Mouse (Mus musculus) heart, embryonic 16.5 days (tissue): ENCODE data around the gene Arhgef16. TPM values are rescaled to one million over a fixed set of nuclear protein-coding genes. Genes with fewer than 3 reads are reported as not detected.

Source experiments
- ATAC-seq: fragments of 200-750 bp; cut with Nextera tagmentation; replicated peaks from 2 replicates; pipeline ENCODE4 v1.8.0; 2017; ENCODE audit warnings: moderate number of reproducible peaks; ENCODE audit not compliant: insufficient read depth, low FRiP score; ENCODE audit errors: extremely low read depth
- H3K27ac ChIP-seq: fragments of 300-500 bp; sonication (generic); 2 replicates; pipeline ENCODE4 v1.5.1; 2014; ENCODE audit warnings: mild to moderate bottlenecking, low read length, control low read depth, moderate library complexity
- H3K27me3 ChIP-seq: fragments of 300-500 bp; sonication (generic); 2 replicates; pipeline ENCODE4 v1.6.1; 2014; ENCODE audit warnings: low read length, mixed read lengths; ENCODE audit not compliant: control insufficient read depth, insufficient read depth
- H3K36me3 ChIP-seq: fragments of 300-500 bp; sonication (generic); 2 replicates; pipeline ENCODE4 v1.6.1; 2014; ENCODE audit not compliant: control insufficient read depth, insufficient read depth
- H3K4me1 ChIP-seq: fragments of 300-500 bp; sonication (generic); 2 replicates; pipeline ENCODE4 v1.6.1; 2014; ENCODE audit warnings: low read length, mixed read lengths; ENCODE audit not compliant: control insufficient read depth, insufficient read depth
- H3K4me2 ChIP-seq: fragments of 300-500 bp; sonication (generic); 2 replicates; pipeline ENCODE4 v1.6.1; 2014; ENCODE audit warnings: low read depth, mild to moderate bottlenecking, control low read depth, low read length
- H3K4me3 ChIP-seq: fragments of 300-500 bp; sonication (generic); 2 replicates; pipeline ENCODE4 v1.5.1; 2014; ENCODE audit warnings: mild to moderate bottlenecking, control low read depth, low read length
- H3K9ac ChIP-seq: fragments of 300-500 bp; sonication (generic); 2 replicates; pipeline ENCODE4 v1.6.1; 2014; ENCODE audit warnings: low read length, control low read depth
- H3K9me3 ChIP-seq: fragments of 300-500 bp; sonication (generic); replicated peaks from 2 replicates; pipeline ENCODE4 v1.6.1; 2016; ENCODE audit warnings: low read length; ENCODE audit not compliant: control insufficient read depth
- WGBS: fragments of 180-500 bp; shearing (Covaris S2); extraction: QIAGEN DNeasy Blood & Tissue Kit; methylation state at CpG from one replicate; pipeline ENCODE4 v1.1.7; 2014; 5-methylcytosine and 5-hydroxymethylcytosine counted together
- polyA plus RNA-seq: library from polyadenylated mRNA; unstranded; fragments of >200 nt; fragmentation: Nextera tagmentation; extraction: Ambion mirVana; gene quantifications from 2 replicates; pipeline ENCODE4 v1.2.1, GENCODE M21; 2015

The Arhgef16 gene
- polyA plus RNA-seq, result 4.3 and 5.3 TPM in 2 replicates

- Histone ChIP-seq H3K36me3 (no peaks in the 10 kb centered on the region), H3K4me2 (no peak within 1 kb of the TSS), H3K9me3 (0 out of 2 replicates have a peak, but pooled peaks cover 2% of the 10 kb centered on the region), H3K4me1 (peaks cover 7% of the 10 kb centered on the region; the same call in 1 of the 2 replicates), H3K27ac (no peak within 1 kb of the TSS), H3K27me3 (peaks cover 26% of the 10 kb centered on the region), H3K9ac (no peak within 1 kb of the TSS), H3K4me3 (no peak within 1 kb of the TSS)
- ATAC-seq, result peak; percentile 37; the same call in 1 of the 2 replicates
- WGBS, result 20% methylated on average over 7 of the region's 7 CpGs
Observed at GRCm38 (mm10) chr4:154301466-154301881, at the start of gene Arhgef16. TSS of gene Arhgef16 (minus strand) at chr4:154301676.

DNA sequence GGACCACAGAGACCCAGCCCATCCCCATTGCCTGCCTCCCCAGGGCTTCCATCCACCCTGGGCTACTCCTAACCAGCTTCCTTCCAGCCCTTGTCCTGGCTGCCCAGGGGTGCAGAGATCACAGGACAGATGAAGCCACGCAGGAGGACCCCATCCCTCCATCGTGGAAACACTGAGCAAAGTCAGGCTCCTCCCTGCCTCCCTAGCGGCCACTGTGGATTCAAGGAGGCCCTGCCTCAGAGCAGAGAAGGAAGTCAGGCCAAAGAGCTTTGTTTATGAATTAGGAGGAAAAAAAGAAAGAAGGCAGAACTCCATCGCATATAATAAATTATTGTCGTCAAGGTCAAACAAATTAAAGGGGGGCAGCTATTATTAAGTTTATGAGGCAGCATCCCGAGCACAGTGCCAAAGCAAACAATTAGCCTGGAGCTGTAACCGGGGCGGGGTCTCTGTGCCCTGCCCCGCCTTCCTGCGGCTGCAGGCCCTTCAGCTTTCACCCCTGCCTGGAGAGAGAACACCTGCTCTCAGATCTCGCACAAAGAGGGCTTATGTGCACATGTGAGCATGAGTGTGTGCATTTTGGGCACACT is 46.8 kb upstream of the Arhgef16 start:
- WGBS, result 47% methylated on average over 11 of the region's 11 CpGs
- Histone ChIP-seq H3K4me3 (no peak overlapping the region), H3K36me3 (peaks cover 3% of the 10 kb centered on the region; the same call in 1 of the 2 replicates), H3K9ac (no peak overlapping the region; the same call in 1 of the 2 replicates), H3K4me2 (no peak overlapping the region), H3K9me3 (no peaks in the 10 kb centered on the region), H3K4me1 (peaks cover 25% of the 10 kb centered on the region), H3K27me3 (no peaks in the 10 kb centered on the region), H3K27ac (no peak overlapping the region; the same call in 1 of the 2 replicates)
- no peak for ATAC-seq

GRCm38 (mm10) chr4:154346731-154347522 is 45.5 kb upstream of the Arhgef16 start:
- Histone ChIP-seq H3K4me1 (peaks cover 16% of the 10 kb centered on the region; the same call in 1 of the 2 replicates), H3K36me3 (peaks cover 7% of the 10 kb centered on the region), H3K4me3 (no peak overlapping the region), H3K27ac (no peak overlapping the region), H3K4me2 (no peak overlapping the region), H3K9me3 (peaks cover 3% of the 10 kb centered on the region), H3K27me3 (no peaks in the 10 kb centered on the region), H3K9ac (0 out of 2 replicates have a peak overlapping the region, but pooled peaks have one; percentile 4)
- 66% methylated on average over 19 of the region's 19 CpGs for WGBS
- no peak for ATAC-seq

DNA sequence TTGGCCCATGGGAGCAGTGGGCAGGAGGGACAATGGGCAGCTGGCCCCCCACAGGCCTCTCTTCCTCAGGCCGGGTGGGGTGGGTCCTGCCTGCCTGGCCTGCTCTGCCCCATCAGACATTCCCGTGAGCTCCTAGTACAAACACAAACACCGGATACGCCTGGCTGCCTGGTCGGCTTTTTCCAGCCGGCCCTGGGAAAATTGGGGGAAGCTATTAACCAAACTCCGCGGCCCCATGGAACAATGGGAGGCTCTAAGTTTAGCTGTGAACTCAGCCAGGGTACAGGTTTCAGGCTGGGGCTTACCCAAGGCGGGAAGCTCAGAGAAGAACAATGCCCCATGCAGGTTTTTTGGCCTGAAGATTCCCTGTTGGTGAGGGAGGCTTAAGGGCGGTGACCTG is 35.2 kb upstream of the Arhgef16 start:
- Histone ChIP-seq H3K9ac (no peak overlapping the region), H3K27me3 (no peaks in the 10 kb centered on the region; the same call in 1 of the 2 replicates), H3K27ac (peak overlapping the region; percentile 62)

DNA sequence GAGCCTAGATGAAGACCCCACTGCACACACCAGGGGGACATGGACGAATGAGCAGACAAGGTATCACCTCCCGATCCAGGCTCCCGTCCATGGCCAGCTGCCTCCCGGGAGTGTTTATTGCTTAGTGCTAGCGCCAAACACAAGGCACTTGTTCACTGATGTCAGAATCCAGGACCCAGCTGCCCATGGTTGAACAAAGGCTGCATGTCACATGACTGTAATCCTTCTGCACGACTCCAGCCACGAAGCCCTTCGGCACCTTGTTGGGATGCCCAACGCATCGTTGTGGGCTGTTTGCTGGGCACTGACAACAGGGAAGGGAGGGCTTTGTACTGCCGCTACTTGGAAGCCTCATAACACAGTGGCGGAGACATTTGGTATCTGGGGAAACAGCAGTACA is 34.3 kb upstream of the Arhgef16 start, which contains the start of gene B230104I21Rik:
B230104I21Rik (plus strand) TSS at position 367 of the 400 bp plus-strand sequence.
- WGBS, result 70% methylated on average over 12 of the region's 12 CpGs
- peak within 1 kb of the TSS; percentile 39; the same call in 1 of the 2 replicates for H3K9ac ChIP-seq
- peaks cover 28% of the 10 kb centered on the region for H3K4me1 ChIP-seq
- H3K27me3 ChIP-seq, result no peaks in the 10 kb centered on the region
- no peaks in the 10 kb centered on the region for H3K9me3 ChIP-seq
- ATAC-seq, result no peak
- H3K4me3 ChIP-seq, result peak within 1 kb of the TSS; percentile 29
- H3K4me2 ChIP-seq, result peak within 1 kb of the TSS; percentile 41
- no peaks in the 10 kb centered on the region for H3K36me3 ChIP-seq
- H3K27ac ChIP-seq, result peak within 1 kb of the TSS; percentile 62

More for the DNA sequence above, 35.2 kb upstream of the Arhgef16 start:
- Histone ChIP-seq H3K9me3 (no peaks in the 10 kb centered on the region), H3K4me3 (no peak overlapping the region), H3K4me2 (no peak overlapping the region), H3K4me1 (peaks cover 20% of the 10 kb centered on the region), H3K36me3 (0 out of 2 replicates have a peak, but pooled peaks cover 4% of the 10 kb centered on the region)
- ATAC-seq, result peak; percentile 64
- 43% methylated on average over 10 of the region's 10 CpGs for WGBS

GRCm38 (mm10) chr4:154334699-154335402 is 33.4 kb upstream of the Arhgef16 start:
- Histone ChIP-seq H3K9ac (peak overlapping the region; percentile 39), H3K4me3 (peak overlapping the region; percentile 29), H3K4me2 (peak overlapping the region; percentile 41), H3K27me3 (no peaks in the 10 kb centered on the region), H3K4me1 (peaks cover 33% of the 10 kb centered on the region), H3K36me3 (no peaks in the 10 kb centered on the region), H3K27ac (no peak overlapping the region), H3K9me3 (no peaks in the 10 kb centered on the region)
- 56% methylated on average over 46 of the region's 48 CpGs for WGBS
- no peak for ATAC-seq

- 57% methylated on average over 8 of the region's 8 CpGs for WGBS
- H3K9me3 ChIP-seq, result no peaks in the 10 kb centered on the region
- peaks cover 44% of the 10 kb centered on the region for H3K4me1 ChIP-seq
- H3K4me3 ChIP-seq, result no peak overlapping the region
- H3K27ac ChIP-seq, result peak overlapping the region; percentile 61
- no peaks in the 10 kb centered on the region for H3K36me3 ChIP-seq
- H3K9ac ChIP-seq, result peak overlapping the region; percentile 43; the same call in 1 of the 2 replicates
- no peak overlapping the region for H3K4me2 ChIP-seq
- H3K27me3 ChIP-seq, result no peaks in the 10 kb centered on the region
- ATAC-seq, result no peak
Observed at GRCm38 (mm10) chr4:154333300-154333699, 31.8 kb upstream of the Arhgef16 start.

DNA sequence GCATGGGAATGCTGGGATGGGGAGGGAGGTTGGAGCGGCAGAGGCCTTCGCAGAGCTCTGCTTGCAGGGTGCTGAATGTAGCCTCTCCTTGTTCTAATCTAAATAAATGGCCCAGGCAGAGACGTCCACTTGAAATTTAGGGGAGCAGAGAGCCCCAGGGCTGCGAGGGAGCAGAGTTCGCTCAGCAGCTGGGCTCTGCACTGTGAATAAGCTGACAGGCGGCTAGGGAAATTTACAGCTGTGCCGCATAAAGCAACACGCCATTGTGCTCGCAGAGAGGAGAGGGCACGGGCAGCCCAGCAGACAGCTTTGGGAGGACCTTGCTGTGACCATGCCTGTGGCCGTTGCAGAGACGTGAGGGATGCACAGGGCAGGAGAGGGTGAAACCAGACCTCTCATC is 29.8 kb upstream of the Arhgef16 start:
- WGBS, result 57% methylated on average over 12 of the region's 12 CpGs
- H3K9ac ChIP-seq, result peak overlapping the region; percentile 54
- ATAC-seq, result no peak

More for the DNA sequence above, 29.8 kb upstream of the Arhgef16 start:
- Histone ChIP-seq H3K4me3 (no peak overlapping the region), H3K27ac (peak overlapping the region; percentile 97), H3K4me1 (peaks cover 40% of the 10 kb centered on the region), H3K9me3 (no peaks in the 10 kb centered on the region), H3K4me2 (no peak overlapping the region), H3K36me3 (peaks cover 2% of the 10 kb centered on the region; the same call in 1 of the 2 replicates), H3K27me3 (no peaks in the 10 kb centered on the region)
